Mouse (Mus musculus) thymus, postnatal 14 days (tissue): ENCODE results near the gene Ptprn2.

Experiments used
- DNase-seq: peaks from one replicate; pipeline ENCODE4 v3.0.0; 2021

Gene Ptprn2

GRCm38 (mm10) chr12:117274576-117274975 lies 789.1 kb downstream of the Ptprn2 start:
- DNase-seq: no peak

- no peak for DNase-seq
Measured at GRCm38 (mm10) chr12:117280790-117281189, 795.3 kb downstream of the Ptprn2 start.

- DNase-seq: no peak
Measured at GRCm38 (mm10) chr12:117282659-117283058, 797.1 kb downstream of the Ptprn2 start.

GRCm38 (mm10) chr12:117287456-117287855 lies 801.9 kb downstream of the Ptprn2 start:
- no peak for DNase-seq

GRCm38 (mm10) chr12:117291943-117292342 lies 806.4 kb downstream of the Ptprn2 start:
- DNase-seq: no peak

- no peak for DNase-seq
Measured at GRCm38 (mm10) chr12:117296792-117297191, 811.3 kb downstream of the Ptprn2 start.

GRCm38 (mm10) chr12:117299084-117299483 lies 813.6 kb downstream of the Ptprn2 start:
- no peak for DNase-seq

GRCm38 (mm10) chr12:117304751-117305624 lies 819.5 kb downstream of the Ptprn2 start:
- no peak for DNase-seq

- DNase-seq: no peak
Measured at GRCm38 (mm10) chr12:117305625-117306105, 820.1 kb downstream of the Ptprn2 start.

- no peak for DNase-seq
Measured at GRCm38 (mm10) chr12:117312079-117312478, 826.6 kb downstream of the Ptprn2 start.

- no peak for DNase-seq
Measured at GRCm38 (mm10) chr12:117314987-117315386, 829.5 kb downstream of the Ptprn2 start.

GRCm38 (mm10) chr12:117315661-117316060 lies 830.1 kb downstream of the Ptprn2 start:
- DNase-seq: no peak

- DNase-seq: no peak
Measured at GRCm38 (mm10) chr12:117318229-117318628, 832.7 kb downstream of the Ptprn2 start.

GRCm38 (mm10) chr12:117323017-117323416 lies 837.5 kb downstream of the Ptprn2 start:
- no peak for DNase-seq
